Mouse (Mus musculus): Measurements from ENCODE around the gene Dram1. TPM values are rescaled to one million over a fixed set of nuclear protein-coding genes. Genes with fewer than 3 reads are reported as not detected.

The Dram1 gene
- polyA plus RNA-seq, 1 experiment: 13.1 TPM

GRCm38 (mm10) chr10:88403021-88403420, 24.1 kb upstream of the Dram1 start:
- no peaks in the 10 kb centered on the region for H3K27me3 ChIP-seq (ENCODE audit: control insufficient read depth, insufficient read depth, low read length)
- TF ChIP-seq POLR2A (IDR thresholded peaks at IDR 0.05; ENCODE audit: low read depth, low read length) (no peak), CTCF (IDR thresholded peaks at IDR 0.05; ENCODE audit: extremely low read depth, insufficient read depth, insufficient read length, insufficient replicate concordance) (no peak)
- H3K27ac ChIP-seq (ENCODE audit: insufficient read depth, low read length): no peak overlapping the region
- no peak for DNase-seq (ENCODE audit: low read depth in 1 of 2, low spot score in 2 of 2)
- no peak overlapping the region for H3K4me3 ChIP-seq (ENCODE audit: extremely low read depth, insufficient read depth, insufficient read length)
- peaks cover 8% of the 10 kb centered on the region; the same call in 1 of the 2 replicates for H3K4me1 ChIP-seq (ENCODE audit: control insufficient read depth, insufficient read depth, insufficient read length)
- no peaks in the 10 kb centered on the region; the same call in 1 of the 2 replicates for H3K36me3 ChIP-seq (ENCODE audit: control insufficient read depth, insufficient read depth, low read length)
- 91% methylated on average over 4 of the region's 4 CpGs for WGBS

GRCm38 (mm10) chr10:88399271-88399670, 20.4 kb upstream of the Dram1 start:
- no peaks in the 10 kb centered on the region; the same call in 1 of the 2 replicates for H3K36me3 ChIP-seq (ENCODE audit: control insufficient read depth, insufficient read depth, low read length)
- no peak for TF ChIP-seq POLR2A (IDR thresholded peaks at IDR 0.05; ENCODE audit: low read depth, low read length)
- TF ChIP-seq CTCF (IDR thresholded peaks at IDR 0.05; ENCODE audit: extremely low read depth, insufficient read depth, insufficient read length, insufficient replicate concordance): no peak
- 43% methylated on average over 5 of the region's 5 CpGs for WGBS
- peaks cover 8% of the 10 kb centered on the region; the same call in 1 of the 2 replicates for H3K4me1 ChIP-seq (ENCODE audit: control insufficient read depth, insufficient read depth, insufficient read length)
- H3K4me3 ChIP-seq (ENCODE audit: extremely low read depth, insufficient read depth, insufficient read length): no peak overlapping the region
- H3K27me3 ChIP-seq (ENCODE audit: control insufficient read depth, insufficient read depth, low read length): no peaks in the 10 kb centered on the region
- no peak for DNase-seq (ENCODE audit: low read depth in 1 of 2, low spot score in 2 of 2)
- H3K27ac ChIP-seq (ENCODE audit: insufficient read depth, low read length): peak overlapping the region; percentile 51

DNA sequence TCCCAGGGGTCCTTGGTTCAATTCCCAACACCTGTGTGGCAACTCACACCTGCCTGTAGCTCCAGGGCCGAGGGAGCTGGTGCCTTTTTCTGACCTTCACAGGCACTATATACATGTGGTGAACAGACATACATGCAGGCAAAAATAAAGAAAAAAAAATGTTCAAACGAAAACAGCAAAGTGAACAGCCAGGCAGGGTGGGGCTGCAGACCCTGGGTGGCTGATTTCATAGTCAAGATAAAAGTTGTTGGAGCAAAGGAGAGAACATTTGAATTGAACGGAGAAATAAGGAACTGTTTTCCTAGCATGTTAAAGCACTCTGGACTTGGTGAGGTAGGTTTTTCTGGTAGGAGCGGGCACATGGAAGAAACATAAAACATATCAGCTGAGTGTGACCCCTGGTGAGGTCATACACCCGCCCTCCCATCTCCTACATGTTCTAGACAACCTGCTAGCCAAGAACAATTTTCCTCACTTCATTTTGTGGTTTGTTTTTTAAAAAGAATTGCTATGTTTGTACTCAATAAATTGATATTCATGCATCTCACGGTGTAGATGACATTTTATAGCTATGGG, 19.9 kb upstream of the Dram1 start:
- WGBS: 79% methylated on average over 6 of the region's 6 CpGs
- no peak for DNase-seq (ENCODE audit: low read depth in 1 of 2, low spot score in 2 of 2)
- H3K4me1 ChIP-seq (ENCODE audit: control insufficient read depth, insufficient read depth, insufficient read length): peaks cover 8% of the 10 kb centered on the region; the same call in 1 of the 2 replicates
- TF ChIP-seq POLR2A (IDR thresholded peaks at IDR 0.05; ENCODE audit: low read depth, low read length) (no peak), CTCF (IDR thresholded peaks at IDR 0.05; ENCODE audit: extremely low read depth, insufficient read depth, insufficient read length, insufficient replicate concordance) (no peak)
- no peaks in the 10 kb centered on the region for H3K27me3 ChIP-seq (ENCODE audit: control insufficient read depth, insufficient read depth, low read length)
- H3K36me3 ChIP-seq (ENCODE audit: control insufficient read depth, insufficient read depth, low read length): no peaks in the 10 kb centered on the region; the same call in 1 of the 2 replicates
- H3K27ac ChIP-seq (ENCODE audit: insufficient read depth, low read length): 0 out of 2 replicates have a peak overlapping the region, but pooled peaks have one; percentile 51
- H3K4me3 ChIP-seq (ENCODE audit: extremely low read depth, insufficient read depth, insufficient read length): no peak overlapping the region

- WGBS: 92% methylated on average over 9 of the region's 9 CpGs
- Histone ChIP-seq H3K27ac (ENCODE audit: insufficient read depth, low read length) (no peak overlapping the region), H3K4me1 (ENCODE audit: control insufficient read depth, insufficient read depth, insufficient read length) (peaks cover 17% of the 10 kb centered on the region; the same call in 1 of the 2 replicates), H3K27me3 (ENCODE audit: control insufficient read depth, insufficient read depth, low read length) (no peaks in the 10 kb centered on the region), H3K36me3 (ENCODE audit: control insufficient read depth, insufficient read depth, low read length) (no peaks in the 10 kb centered on the region), H3K4me3 (ENCODE audit: extremely low read depth, insufficient read depth, insufficient read length) (no peak overlapping the region)
- no peak for DNase-seq (ENCODE audit: low read depth in 1 of 2, low spot score in 2 of 2)
- TF ChIP-seq CTCF (IDR thresholded peaks at IDR 0.05; ENCODE audit: extremely low read depth, insufficient read depth, insufficient read length, insufficient replicate concordance): no peak
- TF ChIP-seq POLR2A (IDR thresholded peaks at IDR 0.05; ENCODE audit: low read depth, low read length): no peak
Measured at GRCm38 (mm10) chr10:88392181-88392847, 13.4 kb upstream of the Dram1 start.

DNA sequence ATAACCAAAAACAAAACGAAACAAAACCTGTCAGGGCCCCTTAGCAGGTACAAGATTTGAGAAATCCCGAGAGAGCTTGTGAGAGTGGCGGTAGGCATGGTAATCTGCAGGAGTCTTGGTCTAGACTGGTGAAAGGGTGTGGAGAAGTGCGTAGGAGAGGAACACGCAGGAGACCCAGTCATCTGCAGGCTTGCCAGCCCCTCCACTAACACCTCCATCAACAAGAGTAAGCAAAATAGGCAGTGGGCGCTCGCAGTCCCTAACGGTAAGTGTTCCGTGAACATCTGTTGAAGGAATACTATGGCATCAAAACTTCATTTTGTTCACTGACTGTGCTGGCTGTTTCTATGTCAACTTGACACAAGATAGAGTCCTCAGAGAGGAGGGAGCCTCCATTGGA, 12.6 kb upstream of the Dram1 start:
- no peak for TF ChIP-seq POLR2A (IDR thresholded peaks at IDR 0.05; ENCODE audit: low read depth, low read length)
- Histone ChIP-seq H3K4me1 (ENCODE audit: control insufficient read depth, insufficient read depth, insufficient read length) (peaks cover 17% of the 10 kb centered on the region; the same call in 1 of the 2 replicates), H3K27me3 (ENCODE audit: control insufficient read depth, insufficient read depth, low read length) (no peaks in the 10 kb centered on the region), H3K36me3 (ENCODE audit: control insufficient read depth, insufficient read depth, low read length) (no peaks in the 10 kb centered on the region), H3K4me3 (ENCODE audit: extremely low read depth, insufficient read depth, insufficient read length) (no peak overlapping the region), H3K27ac (ENCODE audit: insufficient read depth, low read length) (no peak overlapping the region)
- 91% methylated on average over 9 of the region's 9 CpGs for WGBS
- no peak for DNase-seq (ENCODE audit: low read depth in 1 of 2, low spot score in 2 of 2)

DNA sequence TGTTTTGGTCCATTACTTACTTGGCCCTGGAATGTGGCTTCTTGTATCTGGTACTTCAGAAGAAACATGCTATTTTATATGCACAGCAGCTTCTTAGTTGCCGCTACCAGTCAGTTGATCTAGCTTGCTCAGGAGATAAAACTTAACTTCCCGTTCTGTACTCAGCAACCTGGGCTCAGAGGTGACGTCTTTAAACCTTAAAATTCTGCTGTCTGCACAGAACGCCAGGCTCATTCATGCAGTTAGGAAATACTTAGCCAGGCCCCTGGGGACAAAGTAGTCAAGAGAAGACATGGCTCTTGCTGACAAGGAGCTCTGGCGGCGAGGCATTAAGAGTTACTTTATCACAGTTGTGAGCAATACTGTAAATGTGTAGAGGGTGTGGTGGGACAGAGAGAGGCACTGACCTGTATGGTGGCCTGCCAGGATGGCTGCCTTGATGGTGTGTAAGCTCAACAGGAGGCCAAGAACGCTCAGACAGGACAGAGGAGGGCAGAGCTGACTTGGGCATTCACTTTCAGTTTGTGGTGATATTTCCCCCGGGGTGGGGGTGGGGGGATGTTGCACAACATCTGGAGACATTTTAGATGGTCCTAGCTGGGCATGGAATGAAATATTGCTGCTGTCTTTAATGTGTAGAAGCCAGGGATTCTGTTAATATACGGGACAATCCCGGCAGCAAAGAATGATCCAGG, 11.4 kb upstream of the Dram1 start:
- DNase-seq (ENCODE audit: low read depth in 1 of 2, low spot score in 2 of 2): peak; percentile 63 to 74
- H3K4me1 ChIP-seq (ENCODE audit: control insufficient read depth, insufficient read depth, insufficient read length): peaks cover 17% of the 10 kb centered on the region; the same call in 1 of the 2 replicates
- H3K36me3 ChIP-seq (ENCODE audit: control insufficient read depth, insufficient read depth, low read length): no peaks in the 10 kb centered on the region
- TF ChIP-seq POLR2A (IDR thresholded peaks at IDR 0.05; ENCODE audit: low read depth, low read length): no peak
- TF ChIP-seq CTCF (IDR thresholded peaks at IDR 0.05; ENCODE audit: extremely low read depth, insufficient read depth, insufficient read length, insufficient replicate concordance): no peak
- peak overlapping the region; percentile 26; the same call in 1 of the 2 replicates for H3K4me3 ChIP-seq (ENCODE audit: extremely low read depth, insufficient read depth, insufficient read length)
- 24% methylated on average over 10 of the region's 10 CpGs for WGBS
- H3K27me3 ChIP-seq (ENCODE audit: control insufficient read depth, insufficient read depth, low read length): no peaks in the 10 kb centered on the region
- peak overlapping the region; percentile 81 for H3K27ac ChIP-seq (ENCODE audit: insufficient read depth, low read length)
